Mouse (Mus musculus) forebrain, embryonic 16.5 days (tissue): ENCODE measurements around the gene 2900011O08Rik. TPM values are rescaled to one million over a fixed set of nuclear protein-coding genes. Genes with fewer than 3 reads are reported as not detected.
"Not testable (repeated sequence)": the region's sequence is repeated elsewhere in the genome, so short reads cannot be mapped to it uniquely, and the experiment has no call there.

Source experiments
- ATAC-seq: fragments of 200-750 bp; cut with Nextera tagmentation; 2 replicates; pipeline ENCODE4 v1.8.0; 2017; ENCODE audit warnings: mild to moderate bottlenecking, moderate library complexity
- H3K27ac ChIP-seq: fragments of 300-500 bp; sonication (generic); 2 replicates; pipeline ENCODE4 v1.5.1; 2014; ENCODE audit warnings: low read length, control low read depth
- H3K27me3 ChIP-seq: fragments of 300-500 bp; sonication (generic); replicated peaks from 2 replicates; pipeline ENCODE4 v1.6.1; 2014; ENCODE audit warnings: low read length; ENCODE audit not compliant: control insufficient read depth, insufficient read depth
- H3K36me3 ChIP-seq: fragments of 300-500 bp; sonication (generic); 2 replicates; pipeline ENCODE4 v1.6.1; 2014; ENCODE audit not compliant: control insufficient read depth, insufficient read depth
- H3K4me1 ChIP-seq: fragments of 300-500 bp; sonication (generic); replicated peaks from 2 replicates; pipeline ENCODE4 v1.6.1; 2014; ENCODE audit warnings: low read length; ENCODE audit not compliant: control insufficient read depth, insufficient read depth
- H3K4me2 ChIP-seq: fragments of 300-500 bp; sonication (generic); 2 replicates; pipeline ENCODE4 v1.6.1; 2014; ENCODE audit warnings: mild to moderate bottlenecking, low read length, control low read depth
- H3K4me3 ChIP-seq: fragments of 300-500 bp; sonication (generic); replicated peaks from 2 replicates; pipeline ENCODE4 v1.5.1; 2014; ENCODE audit warnings: mild to moderate bottlenecking, low read length, control low read depth
- H3K9ac ChIP-seq: fragments of 300-500 bp; sonication (generic); replicated peaks from 2 replicates; pipeline ENCODE4 v1.6.1; 2014; ENCODE audit warnings: low read depth, low read length, control low read depth
- H3K9me3 ChIP-seq: fragments of 300-500 bp; sonication (generic); 2 replicates; pipeline ENCODE4 v1.6.1; 2016; ENCODE audit warnings: low read length; ENCODE audit not compliant: control insufficient read depth
- WGBS: fragments of 180-500 bp; shearing (Covaris S2); extraction: QIAGEN DNeasy Blood & Tissue Kit; methylation state at CpG from one replicate; pipeline ENCODE4 v1.1.7; 2014; 5-methylcytosine and 5-hydroxymethylcytosine counted together
- polyA plus RNA-seq: library from polyadenylated mRNA; unstranded; fragments of >200 nt; fragmentation: Nextera tagmentation; extraction: Ambion mirVana; gene quantifications from 2 replicates; pipeline ENCODE4 v1.2.1, GENCODE M21; 2015

2900011O08Rik gene
- polyA plus RNA-seq, 1 experiment from 2014 or later = 163 TPM

DNA sequence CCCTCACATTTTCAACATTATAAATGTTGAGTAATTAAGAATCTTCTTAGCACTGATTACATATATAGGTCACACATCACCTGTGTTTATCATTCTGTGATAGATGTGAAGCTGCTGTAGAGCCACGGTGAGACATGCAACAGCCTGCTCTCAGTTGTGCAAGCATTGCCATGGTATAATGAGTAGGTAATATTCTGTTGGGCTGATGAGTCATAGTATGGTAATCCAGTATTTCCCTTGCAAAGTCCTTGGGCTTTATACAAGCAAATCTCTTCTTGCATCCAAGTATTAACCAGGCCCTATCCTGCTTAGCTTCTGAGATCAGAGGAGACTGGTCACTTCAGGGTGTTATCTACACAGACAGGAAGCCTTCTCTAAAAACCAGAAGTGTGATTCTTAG is 17.3 kb upstream of the 2900011O08Rik start:
- Histone ChIP-seq H3K27me3 (no peaks in the 10 kb centered on the region), H3K4me3 (no peak overlapping the region), H3K9me3 (no peaks in the 10 kb centered on the region), H3K36me3 (no peaks in the 10 kb centered on the region), H3K9ac (no peak overlapping the region), H3K4me1 (no peaks in the 10 kb centered on the region), H3K4me2 (no peak overlapping the region), H3K27ac (no peak overlapping the region)
- 93% methylated on average over 1 of the region's 1 CpGs for WGBS
- ATAC-seq = no peak

GRCm38 (mm10) chr16:13972051-13972450 is 14.4 kb upstream of the 2900011O08Rik start:
- Histone ChIP-seq H3K27ac (no peak overlapping the region), H3K4me1 (no peaks in the 10 kb centered on the region), H3K4me2 (no peak overlapping the region), H3K36me3 (no peaks in the 10 kb centered on the region), H3K9ac (no peak overlapping the region), H3K4me3 (no peak overlapping the region), H3K9me3 (no peaks in the 10 kb centered on the region), H3K27me3 (no peaks in the 10 kb centered on the region)
- 92% methylated on average over 8 of the region's 8 CpGs for WGBS
- no peak for ATAC-seq

DNA sequence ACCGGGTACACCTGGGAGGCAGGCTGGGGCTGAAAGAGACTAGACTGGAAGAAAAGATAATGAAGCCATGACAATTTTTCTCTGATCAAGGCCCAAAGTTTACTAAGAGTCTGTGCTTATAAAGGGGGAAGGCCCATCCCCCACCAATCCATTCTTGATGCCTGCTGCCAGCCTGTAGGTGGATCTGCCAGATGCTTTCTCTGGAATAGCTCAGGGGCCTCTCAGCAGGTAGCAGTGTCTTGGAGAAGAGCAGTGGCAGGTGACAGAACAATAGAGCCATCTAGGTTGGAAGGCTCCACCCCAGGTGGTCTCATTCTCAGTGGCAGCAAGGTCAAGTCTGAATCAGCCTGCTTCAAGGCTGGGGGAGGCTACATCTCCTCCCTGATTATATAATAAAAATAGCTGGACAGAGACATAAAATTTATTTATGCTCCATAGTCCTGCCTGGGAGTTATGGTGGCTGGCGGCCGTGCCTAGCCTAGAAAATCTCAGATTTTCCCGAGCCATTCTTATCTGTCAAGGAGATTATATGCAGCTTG is 10.0 kb upstream of the 2900011O08Rik start:
- not testable (repeated sequence) for H3K4me2 ChIP-seq, H3K9me3 ChIP-seq, H3K36me3 ChIP-seq, H3K4me3 ChIP-seq, H3K4me1 ChIP-seq, H3K9ac ChIP-seq, H3K27me3 ChIP-seq, H3K27ac ChIP-seq, ATAC-seq
- 75% methylated on average over 4 of the region's 4 CpGs for WGBS

- H3K4me3 ChIP-seq, H3K4me2 ChIP-seq, H3K36me3 ChIP-seq, H3K27me3 ChIP-seq, H3K9me3 ChIP-seq, H3K4me1 ChIP-seq, ATAC-seq, H3K27ac ChIP-seq, H3K9ac ChIP-seq: not testable (repeated sequence)
- 62% methylated on average over 1 of the region's 1 CpGs for WGBS
These were observed 9.4 kb upstream of the 2900011O08Rik start for GRCm38 (mm10) chr16:13977026-13977425.

GRCm38 (mm10) chr16:13981726-13982125 is 4.7 kb upstream of the 2900011O08Rik start:
- not testable (repeated sequence) for H3K4me2 ChIP-seq, H3K27me3 ChIP-seq, H3K4me1 ChIP-seq, ATAC-seq, H3K4me3 ChIP-seq, H3K36me3 ChIP-seq, H3K9ac ChIP-seq, H3K9me3 ChIP-seq, H3K27ac ChIP-seq
- WGBS = 67% methylated on average over 3 of the region's 3 CpGs

GRCm38 (mm10) chr16:13983161-13983560 is 3.2 kb upstream of the 2900011O08Rik start:
- 78% methylated on average over 5 of the region's 5 CpGs for WGBS
- peaks cover 6% of the 10 kb centered on the region for H3K4me1 ChIP-seq
- no peak for ATAC-seq
- no peaks in the 10 kb centered on the region for H3K27me3 ChIP-seq
- H3K4me3 ChIP-seq = no peak overlapping the region
- no peak overlapping the region for H3K4me2 ChIP-seq
- H3K36me3 ChIP-seq = no peaks in the 10 kb centered on the region
- H3K27ac ChIP-seq = no peak overlapping the region
- H3K9ac ChIP-seq = no peak overlapping the region
- H3K9me3 ChIP-seq = no peaks in the 10 kb centered on the region

DNA sequence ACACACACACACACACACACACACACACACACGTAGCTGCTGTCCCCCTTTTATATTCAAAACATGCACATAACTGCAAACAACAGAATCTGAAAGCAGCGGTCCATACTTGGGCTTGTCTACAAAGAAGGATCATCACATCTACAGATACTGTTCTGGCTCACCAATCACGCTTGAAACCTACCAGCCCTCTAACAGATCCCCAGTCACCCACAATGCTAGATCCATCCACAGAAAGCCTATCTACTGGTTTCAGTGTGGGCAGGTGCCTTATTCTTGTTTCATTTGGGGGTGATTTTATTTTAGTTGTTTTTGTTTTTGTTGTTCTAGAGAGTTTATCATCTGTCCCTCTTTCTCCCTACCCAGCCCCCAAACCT is 219 bp upstream of the 2900011O08Rik start:
- Histone ChIP-seq H3K4me1 (peaks cover 16% of the 10 kb centered on the region), H3K4me3 (peak overlapping the region; percentile 71), H3K27ac (peak overlapping the region; percentile 89), H3K27me3 (no peaks in the 10 kb centered on the region), H3K9ac (peak overlapping the region; percentile 74), H3K4me2 (peak overlapping the region; percentile 70), H3K36me3 (no peaks in the 10 kb centered on the region), H3K9me3 (no peaks in the 10 kb centered on the region)
- ATAC-seq = peak; percentile 59
- WGBS = 49% methylated on average over 3 of the region's 3 CpGs

GRCm38 (mm10) chr16:13992518-13993248 is 6.3 kb downstream of the 2900011O08Rik start:
- ATAC-seq = no peak
- H3K9me3 ChIP-seq = no peaks in the 10 kb centered on the region
- H3K4me2 ChIP-seq = no peak overlapping the region
- H3K27ac ChIP-seq = no peak overlapping the region
- no peak overlapping the region for H3K4me3 ChIP-seq
- 89% methylated on average over 11 of the region's 11 CpGs for WGBS
- no peaks in the 10 kb centered on the region for H3K36me3 ChIP-seq
- H3K4me1 ChIP-seq = peaks cover 13% of the 10 kb centered on the region
- H3K9ac ChIP-seq = no peak overlapping the region
- no peaks in the 10 kb centered on the region for H3K27me3 ChIP-seq

DNA sequence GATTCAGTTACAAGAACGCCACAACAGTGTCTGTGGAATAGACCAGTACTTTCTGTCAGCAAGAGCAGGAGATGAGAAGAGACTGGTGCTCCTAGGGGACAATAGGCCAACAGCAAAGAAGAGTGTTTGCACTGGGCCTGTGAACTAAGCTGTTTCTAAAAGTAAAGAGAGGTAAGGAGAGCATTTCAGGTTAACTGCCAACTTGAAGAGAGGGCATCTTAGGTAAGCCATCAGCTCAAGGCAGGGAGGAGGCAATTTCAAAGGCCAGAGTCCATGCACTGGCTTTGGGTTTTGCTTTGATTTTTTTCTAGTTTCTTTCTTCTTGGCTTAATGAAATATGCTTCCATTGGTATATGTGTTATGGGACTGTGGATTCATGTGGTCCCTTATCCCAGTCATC is 7.7 kb downstream of the 2900011O08Rik start:
- Histone ChIP-seq H3K9me3 (no peaks in the 10 kb centered on the region), H3K4me3 (no peak overlapping the region), H3K4me1 (0 out of 2 replicates have a peak, but pooled peaks cover 3% of the 10 kb centered on the region), H3K27me3 (no peaks in the 10 kb centered on the region), H3K27ac (no peak overlapping the region), H3K9ac (no peak overlapping the region), H3K36me3 (no peaks in the 10 kb centered on the region), H3K4me2 (no peak overlapping the region)
- WGBS = 92% methylated on average over 1 of the region's 1 CpGs
- ATAC-seq = no peak
